Mouse (Mus musculus): ENCODE results near the gene Ly6g6c. TPM values are rescaled to one million over a fixed set of nuclear protein-coding genes. Genes with fewer than 3 reads are reported as not detected.
A peak's percentile ranks its signal among the peaks of the same experiment; 100 is the strongest.

Ly6g6c gene
- polyA plus RNA-seq, 1 experiment: not detected

DNA sequence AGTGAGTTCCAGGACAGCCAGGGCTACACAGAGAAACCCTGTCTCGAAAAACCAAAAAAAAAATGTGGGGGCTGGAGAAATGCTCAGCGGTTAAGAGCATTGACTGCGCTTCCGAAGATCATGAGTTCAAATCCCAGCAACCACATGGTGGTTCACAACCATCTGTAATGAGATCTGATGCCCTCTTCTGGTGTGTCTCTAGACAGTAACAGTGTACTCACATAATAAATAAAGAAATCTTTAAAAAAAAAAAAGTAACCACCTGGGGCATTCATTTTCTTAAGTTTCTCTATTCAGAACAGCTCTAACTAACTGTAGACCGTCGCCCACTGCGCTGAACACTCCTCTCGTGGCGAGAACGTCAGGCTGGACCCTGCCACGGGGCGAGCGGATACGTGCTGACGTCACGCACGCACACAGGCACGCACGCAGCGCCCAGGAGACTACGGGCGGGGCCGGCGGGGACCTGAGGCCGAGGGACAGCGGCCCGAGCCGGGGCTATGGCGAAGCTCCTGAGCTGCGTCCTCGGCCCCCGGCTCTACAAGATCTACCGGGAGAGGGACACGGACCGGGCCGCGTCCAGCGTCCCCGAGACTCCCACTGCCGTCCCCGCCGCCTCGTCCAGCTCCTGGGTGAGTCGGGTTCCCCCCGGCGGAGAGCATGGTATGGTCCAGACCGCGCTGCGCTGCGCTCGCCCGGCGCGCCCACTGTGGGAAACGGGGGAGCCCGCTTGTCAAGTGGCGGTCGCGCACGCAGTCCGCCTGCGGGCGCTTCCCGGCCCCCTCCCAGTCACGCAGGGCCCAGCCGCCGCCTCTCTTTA lies 23.8 kb downstream of the Ly6g6c start, which contains the start of gene Abhd16a:
TSS of gene Abhd16a (plus strand) at position 439 of the 820 bp plus-strand sequence.
- no peaks in the 10 kb centered on the region; the same call in 1 of the 2 replicates for H3K4me1 ChIP-seq (ENCODE audit: control insufficient read depth, insufficient read depth, low read length)
- H3K4me3 ChIP-seq (ENCODE audit: insufficient read depth, low read length): peak within 1 kb of the TSS; percentile 62
- TF ChIP-seq CTCF (IDR thresholded peaks at IDR 0.05; ENCODE audit: extremely low read depth, insufficient read depth, low read length) (no peak), POLR2A (IDR thresholded peaks at IDR 0.05; ENCODE audit: extremely low read depth, insufficient read depth, low read length) (peak; percentile 78; the same call in 1 of the 2 replicates)
- peak within 1 kb of the TSS; percentile 99 for H3K27ac ChIP-seq (ENCODE audit: insufficient read depth, low read length)

DNA sequence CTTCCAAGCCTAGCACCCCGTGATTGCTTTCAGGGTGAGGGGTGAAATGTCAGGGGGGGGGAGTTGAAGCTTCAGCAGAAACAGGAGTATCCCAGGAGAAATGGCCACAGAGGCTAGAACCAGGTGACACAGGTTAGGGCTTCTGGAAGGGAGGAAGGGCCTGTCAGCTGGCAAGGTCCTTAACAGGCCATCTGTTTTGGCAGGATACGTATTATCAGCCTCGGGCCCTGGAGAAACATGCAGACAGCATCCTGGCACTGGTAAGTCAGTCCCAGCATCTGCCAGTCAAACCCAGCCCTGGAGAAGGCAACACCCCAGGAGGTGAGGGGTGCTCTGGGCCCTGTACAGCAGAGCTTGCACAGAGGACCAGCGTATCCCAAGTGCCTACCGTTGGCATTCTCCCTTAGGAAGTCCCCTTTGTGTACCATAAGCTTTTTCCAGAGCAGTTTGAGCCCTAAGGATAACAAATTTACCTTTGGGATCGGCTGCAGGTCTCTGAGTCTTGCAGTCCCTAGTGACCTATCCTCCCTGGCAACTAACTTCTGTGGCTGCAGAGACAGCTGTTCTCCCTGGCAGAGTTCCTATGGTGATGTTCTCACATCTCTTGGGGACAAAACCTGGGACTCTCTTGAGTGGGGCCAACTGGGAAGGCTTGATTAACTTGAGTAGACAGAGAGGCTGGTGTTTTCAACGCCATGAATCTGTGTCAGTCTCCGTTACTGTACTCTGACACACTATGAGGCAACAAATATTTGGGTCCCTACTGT lies 25.2 kb downstream of the Ly6g6c start:
- TF ChIP-seq CTCF (IDR thresholded peaks at IDR 0.05; ENCODE audit: extremely low read depth, insufficient read depth, low read length): no peak
- H3K27ac ChIP-seq (ENCODE audit: insufficient read depth, low read length): no peak overlapping the region
- no peaks in the 10 kb centered on the region; the same call in 1 of the 2 replicates for H3K4me1 ChIP-seq (ENCODE audit: control insufficient read depth, insufficient read depth, low read length)
- H3K4me3 ChIP-seq (ENCODE audit: insufficient read depth, low read length): peak overlapping the region; percentile 62

DNA sequence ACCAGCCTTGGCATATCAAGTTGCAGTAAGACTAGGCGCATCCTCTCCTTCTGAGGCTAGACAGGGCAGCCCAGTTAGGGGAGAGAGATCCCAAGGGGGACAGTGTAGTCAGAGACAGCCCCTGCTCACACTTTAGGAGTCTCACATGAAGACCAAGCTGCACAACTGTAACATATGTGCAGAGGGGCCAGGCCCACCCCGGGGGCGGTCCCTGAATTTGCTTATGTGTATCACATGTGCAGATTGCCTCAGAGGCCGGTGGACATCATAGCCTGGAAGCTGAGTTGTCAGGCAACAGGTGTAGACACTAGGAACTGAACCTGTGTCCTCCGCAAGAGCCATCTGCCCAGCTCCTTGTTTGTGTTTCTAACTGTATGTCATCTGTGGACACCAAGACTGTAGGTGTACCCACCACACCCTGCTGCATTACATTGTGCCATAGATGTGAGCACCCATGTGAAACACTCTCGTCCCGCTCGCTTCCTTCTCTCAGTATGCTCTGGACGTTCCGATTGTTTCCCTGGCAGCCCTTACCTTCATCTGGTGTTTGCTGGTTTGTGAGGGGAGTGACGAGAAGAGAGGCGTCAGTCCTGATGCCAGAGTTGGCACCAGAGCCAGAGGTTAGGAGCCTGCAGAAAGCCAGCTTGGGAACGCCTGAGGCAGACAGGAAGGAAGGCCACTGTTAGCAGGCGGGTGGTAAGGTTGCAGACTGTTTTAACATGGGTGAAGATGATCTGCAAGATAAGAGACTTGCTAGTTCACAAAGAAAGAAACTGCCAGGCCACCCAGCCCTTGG lies 27.4 kb downstream of the Ly6g6c start:
- TF ChIP-seq CTCF (IDR thresholded peaks at IDR 0.05; ENCODE audit: extremely low read depth, insufficient read depth, low read length): no peak
- no peak for TF ChIP-seq POLR2A (IDR thresholded peaks at IDR 0.05; ENCODE audit: extremely low read depth, insufficient read depth, low read length)
- Histone ChIP-seq H3K27ac (ENCODE audit: insufficient read depth, low read length) (no peak overlapping the region), H3K4me1 (ENCODE audit: control insufficient read depth, insufficient read depth, low read length) (no peaks in the 10 kb centered on the region; the same call in 1 of the 2 replicates), H3K4me3 (ENCODE audit: insufficient read depth, low read length) (no peak overlapping the region)

DNA sequence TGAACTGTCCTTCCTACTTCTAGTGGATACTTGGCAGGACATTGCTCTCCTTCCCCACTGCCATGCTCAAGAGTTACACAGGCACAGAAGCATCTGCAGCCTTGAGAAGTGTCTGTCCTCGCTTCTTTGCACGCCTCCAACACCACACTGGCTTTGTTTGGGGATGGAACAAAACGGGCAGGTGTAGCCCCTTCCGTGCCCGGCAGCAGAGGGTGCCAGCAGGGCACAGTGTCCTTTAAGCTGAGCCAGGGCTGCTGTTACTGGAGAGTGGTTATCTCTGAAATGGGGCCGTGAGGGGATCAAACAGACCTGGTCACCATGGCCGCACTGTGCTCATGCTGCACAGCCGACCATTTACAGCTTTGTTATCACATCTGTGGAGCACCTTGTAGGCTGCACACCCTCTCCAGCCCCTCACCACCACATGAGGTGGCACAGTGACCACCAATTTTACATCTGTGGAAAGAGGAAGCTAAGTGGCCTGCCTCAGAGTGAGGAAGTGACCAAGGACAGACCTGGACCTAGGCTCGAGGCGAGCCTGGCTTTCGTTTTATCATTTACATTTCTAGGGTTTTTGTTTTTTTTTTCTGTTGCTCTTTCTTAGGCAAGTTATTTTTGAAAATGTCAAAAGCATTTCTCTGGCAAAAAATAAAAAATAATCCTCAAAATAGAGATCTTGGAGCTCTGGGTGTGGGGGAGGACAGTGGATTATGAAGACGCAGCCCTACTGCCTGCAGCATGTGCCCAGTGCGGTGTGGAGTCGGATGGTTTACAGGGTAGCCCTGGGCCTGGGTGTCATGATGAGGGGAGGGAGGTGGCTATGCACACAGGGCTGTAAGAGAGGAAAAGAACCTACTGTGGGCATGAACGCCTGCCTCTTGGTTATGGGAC lies 29.5 kb downstream of the Ly6g6c start:
- TF ChIP-seq POLR2A (IDR thresholded peaks at IDR 0.05; ENCODE audit: extremely low read depth, insufficient read depth, low read length) (no peak), CTCF (IDR thresholded peaks at IDR 0.05; ENCODE audit: extremely low read depth, insufficient read depth, low read length) (no peak)
- no peaks in the 10 kb centered on the region; the same call in 1 of the 2 replicates for H3K4me1 ChIP-seq (ENCODE audit: control insufficient read depth, insufficient read depth, low read length)
- H3K27ac ChIP-seq (ENCODE audit: insufficient read depth, low read length): peak overlapping the region; percentile 17; the same call in 1 of the 2 replicates
- H3K4me3 ChIP-seq (ENCODE audit: insufficient read depth, low read length): no peak overlapping the region

DNA sequence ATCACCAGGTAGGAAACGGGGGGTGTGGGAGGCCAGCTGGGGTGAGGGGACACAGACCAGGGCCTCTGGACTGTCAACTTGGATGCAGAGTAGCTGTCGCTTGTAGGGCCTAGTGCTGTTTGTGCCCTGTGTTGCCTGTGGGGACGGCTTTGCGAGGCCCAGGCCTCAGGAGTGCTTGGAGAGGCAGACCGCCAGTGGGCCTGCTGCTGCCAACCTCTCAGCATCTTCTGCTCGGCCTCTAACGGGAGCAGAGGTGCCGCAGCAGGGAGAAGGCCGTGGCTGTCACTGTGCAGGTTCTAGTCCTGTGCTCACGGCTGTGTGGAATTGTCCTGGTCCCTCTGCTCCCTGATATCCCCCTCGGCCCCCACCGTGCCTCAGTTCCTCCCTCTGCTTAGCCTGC lies 31.4 kb downstream of the Ly6g6c start:
- no peaks in the 10 kb centered on the region; the same call in 1 of the 2 replicates for H3K4me1 ChIP-seq (ENCODE audit: control insufficient read depth, insufficient read depth, low read length)
- TF ChIP-seq CTCF (IDR thresholded peaks at IDR 0.05; ENCODE audit: extremely low read depth, insufficient read depth, low read length): no peak
- TF ChIP-seq POLR2A (IDR thresholded peaks at IDR 0.05; ENCODE audit: extremely low read depth, insufficient read depth, low read length): no peak
- no peak overlapping the region for H3K27ac ChIP-seq (ENCODE audit: insufficient read depth, low read length)
- H3K4me3 ChIP-seq (ENCODE audit: insufficient read depth, low read length): no peak overlapping the region

DNA sequence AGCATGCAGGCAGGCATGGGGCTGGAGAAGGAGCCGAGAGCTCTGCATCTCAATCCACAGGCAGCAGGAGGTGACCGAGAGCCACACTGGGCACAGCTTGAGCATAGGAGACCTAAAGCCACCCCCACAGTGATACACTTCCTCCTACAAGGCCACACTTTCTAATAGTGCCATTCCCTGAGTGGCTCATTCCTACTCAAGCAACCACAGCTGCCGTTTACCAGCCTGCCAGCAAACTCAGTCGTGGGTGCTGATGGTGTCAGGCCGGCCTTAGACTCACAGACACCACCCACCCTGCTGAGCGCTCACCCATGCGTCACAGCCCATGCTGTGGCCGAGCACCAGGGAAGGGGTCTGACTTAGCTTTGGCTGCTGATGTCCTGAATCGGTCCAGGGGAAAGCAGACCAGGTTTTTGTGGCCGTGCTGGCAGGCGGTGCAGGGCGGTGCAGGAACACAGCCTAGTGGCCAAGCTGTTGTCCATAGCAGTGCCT lies 32.0 kb downstream of the Ly6g6c start:
- no peaks in the 10 kb centered on the region; the same call in 1 of the 2 replicates for H3K4me1 ChIP-seq (ENCODE audit: control insufficient read depth, insufficient read depth, low read length)
- H3K27ac ChIP-seq (ENCODE audit: insufficient read depth, low read length): no peak overlapping the region
- no peak for TF ChIP-seq POLR2A (IDR thresholded peaks at IDR 0.05; ENCODE audit: extremely low read depth, insufficient read depth, low read length)
- no peak for TF ChIP-seq CTCF (IDR thresholded peaks at IDR 0.05; ENCODE audit: extremely low read depth, insufficient read depth, low read length)
- H3K4me3 ChIP-seq (ENCODE audit: insufficient read depth, low read length): no peak overlapping the region

DNA sequence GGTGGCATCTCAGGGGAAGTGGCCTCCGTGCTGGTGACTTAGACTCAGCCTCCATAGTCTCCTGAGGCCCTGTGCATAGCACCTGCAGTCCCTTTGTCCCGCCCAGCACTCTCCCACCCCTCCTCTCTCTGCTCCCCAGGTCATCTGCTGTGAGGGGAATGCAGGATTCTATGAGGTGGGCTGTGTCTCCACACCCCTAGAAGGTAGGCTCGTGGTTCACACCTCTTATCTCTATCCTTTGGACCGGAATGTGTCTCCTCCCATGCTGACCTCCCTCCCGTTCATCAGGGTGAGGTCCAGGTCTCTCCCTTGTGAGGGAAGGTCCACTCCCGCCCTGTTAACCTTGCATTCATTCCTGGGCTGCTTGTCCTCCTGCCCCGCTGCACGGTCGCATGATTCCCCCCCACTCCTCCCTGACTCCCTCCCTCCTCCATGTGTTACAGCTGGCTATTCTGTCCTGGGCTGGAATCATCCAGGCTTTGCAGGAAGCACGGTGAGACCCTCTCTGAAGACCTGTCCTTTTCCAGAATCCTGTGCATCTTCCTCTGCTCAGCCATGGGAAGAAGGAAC lies 35.1 kb downstream of the Ly6g6c start:
- TF ChIP-seq CTCF (IDR thresholded peaks at IDR 0.05; ENCODE audit: extremely low read depth, insufficient read depth, low read length) (no peak), POLR2A (IDR thresholded peaks at IDR 0.05; ENCODE audit: extremely low read depth, insufficient read depth, low read length) (no peak)
- no peaks in the 10 kb centered on the region; the same call in 1 of the 2 replicates for H3K4me1 ChIP-seq (ENCODE audit: control insufficient read depth, insufficient read depth, low read length)
- no peak overlapping the region for H3K27ac ChIP-seq (ENCODE audit: insufficient read depth, low read length)
- H3K4me3 ChIP-seq (ENCODE audit: insufficient read depth, low read length): no peak overlapping the region

DNA sequence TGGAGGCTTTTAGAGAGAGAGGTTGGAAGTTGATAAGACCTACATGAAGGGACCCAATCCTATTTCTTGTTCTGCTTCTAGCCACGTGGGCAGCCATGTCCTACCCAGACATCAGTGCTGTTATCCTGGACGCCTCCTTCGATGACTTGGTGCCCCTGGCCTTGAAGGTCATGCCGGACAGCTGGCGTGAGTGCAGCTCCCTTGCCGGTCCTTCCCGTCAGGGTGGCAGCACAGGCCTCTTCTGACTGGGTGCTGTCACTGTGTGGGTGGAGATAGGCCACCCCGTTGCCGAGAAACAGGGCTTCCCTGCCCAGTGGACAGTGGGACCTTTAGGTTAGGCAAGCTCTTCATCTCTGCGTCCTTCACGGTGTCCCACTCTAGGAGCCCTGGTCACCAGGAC lies 36.0 kb downstream of the Ly6g6c start:
- TF ChIP-seq CTCF (IDR thresholded peaks at IDR 0.05; ENCODE audit: extremely low read depth, insufficient read depth, low read length) (no peak), POLR2A (IDR thresholded peaks at IDR 0.05; ENCODE audit: extremely low read depth, insufficient read depth, low read length) (no peak)
- Histone ChIP-seq H3K27ac (ENCODE audit: insufficient read depth, low read length) (no peak overlapping the region), H3K4me3 (ENCODE audit: insufficient read depth, low read length) (no peak overlapping the region), H3K4me1 (ENCODE audit: control insufficient read depth, insufficient read depth, low read length) (peaks cover under 1% of the 10 kb centered on the region; the same call in 1 of the 2 replicates)

Measured in cortical plate, adult 2 months (tissue).